Mouse (Mus musculus) MEL (cell line): ENCODE results near the gene Lrrc7.

Experiments
- CHD2 ChIP-seq: IDR thresholded peaks from 2 replicates; pipeline ENCODE4 v1.6.1; 2011; ENCODE audit warnings: low read length, improper control_type of control experiment
- CTCF ChIP-seq, 3 experiments: IDR thresholded peaks in 2 of 3; conservative IDR thresholded peaks in 1 of 3; 2 replicates each; pipeline ENCODE4 v1.5.1; 2011 to 2012; ENCODE audit warnings: low read length in 3 of 3, low read depth in 2 of 3, mild to moderate bottlenecking in 2 of 3, improper control_type of control experiment in 1 of 3, inconsistent platforms in 1 of 3, mixed read lengths in 1 of 3, moderate library complexity in 1 of 3; ENCODE audit not compliant: control insufficient read depth in 1 of 3, insufficient read depth in 1 of 3, poor library complexity in 1 of 3, severe bottlenecking in 1 of 3
- EP300 ChIP-seq, 2 experiments: IDR thresholded peaks; 2 replicates each; pipeline ENCODE4 v1.6.1; 2011; ENCODE audit warnings: improper control_type of control experiment in 2 of 2, low read length in 2 of 2, low read depth in 1 of 2, mild to moderate bottlenecking in 1 of 2
- GATA1 ChIP-seq: IDR thresholded peaks from 2 replicates; pipeline ENCODE4 v1.6.1; 2011; ENCODE audit warnings: low read depth, low read length, improper control_type of control experiment
- HCFC1 ChIP-seq: IDR thresholded peaks from 2 replicates; pipeline ENCODE4 v1.6.1; 2012; ENCODE audit warnings: low read depth, mild to moderate bottlenecking, inconsistent platforms, low read length, improper control_type of control experiment, moderate library complexity
- KAT2A ChIP-seq: conservative IDR thresholded peaks from 2 replicates; pipeline ENCODE4 v1.6.1; 2012; ENCODE audit warnings: low read depth, low read length, improper control_type of control experiment, inconsistent platforms
- NRF1 ChIP-seq: IDR thresholded peaks from 2 replicates; pipeline ENCODE4 v1.6.1; 2014; ENCODE audit warnings: low read depth, mild to moderate bottlenecking, inconsistent platforms, low read length, improper control_type of control experiment, moderate library complexity; ENCODE audit not compliant: poor library complexity, insufficient read depth, severe bottlenecking
- POLR2A ChIP-seq, 2 experiments: IDR thresholded peaks; 2 replicates each; pipeline ENCODE4 v1.6.1; 2011 to 2012; ENCODE audit warnings: low read length in 2 of 2, mild to moderate bottlenecking in 2 of 2, control low read depth in 1 of 2, improper control_type of control experiment in 1 of 2, low read depth in 1 of 2, moderate library complexity in 1 of 2; ENCODE audit not compliant: control insufficient read depth in 1 of 2, insufficient read depth in 1 of 2, poor library complexity in 1 of 2
- RCOR1 ChIP-seq: IDR thresholded peaks from 2 replicates; pipeline ENCODE4 v1.6.1; 2012; ENCODE audit warnings: low read depth, mild to moderate bottlenecking, inconsistent platforms, low read length, improper control_type of control experiment
- SIN3A ChIP-seq: IDR thresholded peaks from 2 replicates; pipeline ENCODE4 v1.6.1; 2012; ENCODE audit warnings: low read length, improper control_type of control experiment, inconsistent platforms
- SMC3 ChIP-seq: IDR thresholded peaks from 2 replicates; pipeline ENCODE4 v1.6.1; 2011; ENCODE audit warnings: low read depth, low read length, improper control_type of control experiment
- ZKSCAN1 ChIP-seq: IDR thresholded peaks from 2 replicates; pipeline ENCODE4 v1.6.1; 2012; ENCODE audit warnings: low read depth, mild to moderate bottlenecking, inconsistent platforms, low read length, improper control_type of control experiment, moderate library complexity

DNA sequence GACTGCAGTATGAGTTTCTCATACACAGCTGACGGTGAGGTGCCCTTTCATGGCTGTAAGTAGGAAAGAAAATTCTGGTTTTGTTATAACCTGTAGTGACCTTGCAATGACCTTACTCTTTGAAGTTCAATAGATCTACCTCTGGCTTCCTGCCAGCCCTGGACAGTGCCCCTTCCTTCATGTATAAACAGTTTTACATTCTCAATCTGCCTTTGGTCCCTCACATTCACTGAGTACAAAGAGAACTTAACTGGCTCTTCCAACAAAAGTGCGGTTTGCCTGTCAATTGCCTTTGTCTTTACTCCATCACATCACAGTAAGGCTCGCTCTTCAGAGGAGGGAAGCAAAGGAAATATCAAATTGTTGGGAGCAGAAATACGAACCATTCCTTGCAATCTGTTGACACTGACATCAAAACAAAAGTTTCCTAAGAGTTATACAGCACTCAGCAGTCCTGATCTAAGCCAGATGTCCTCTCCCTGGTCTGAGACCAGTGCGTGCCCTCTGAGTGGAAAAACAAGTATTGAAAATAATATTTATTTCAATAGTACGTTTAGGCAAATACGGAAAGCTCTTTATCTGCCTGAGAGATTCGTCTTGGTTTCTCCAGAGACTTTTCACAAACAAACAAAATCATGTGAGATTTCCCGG, 493.3 kb downstream of the Lrrc7 start:
- no peak for TF ChIP-seq CTCF (IDR thresholded peaks at IDR 0.05 in 2 of 3, conservative IDR thresholded peaks at IDR 0.05 in 1 of 3; ENCODE audit: control insufficient read depth in 1 of 3, insufficient read depth in 1 of 3, low read depth in 2 of 3, low read length in 3 of 3, poor library complexity in 1 of 3, severe bottlenecking in 1 of 3)
- TF ChIP-seq GATA1 = no peak
- TF ChIP-seq SMC3 = no peak
- TF ChIP-seq CHD2 = no peak
- TF ChIP-seq HCFC1 = no peak
- TF ChIP-seq EP300 (IDR thresholded peaks at IDR 0.05; ENCODE audit: low read depth in 1 of 2, low read length in 2 of 2) = no peak
- no peak for TF ChIP-seq POLR2A (IDR thresholded peaks at IDR 0.05; ENCODE audit: control insufficient read depth in 1 of 2, insufficient read depth in 1 of 2, low read depth in 1 of 2, low read length in 2 of 2, poor library complexity in 1 of 2)
- no peak for TF ChIP-seq ZKSCAN1
- no peak for TF ChIP-seq SIN3A
- no peak for TF ChIP-seq NRF1
- TF ChIP-seq KAT2A = no peak
- no peak for TF ChIP-seq RCOR1
